30 mouse cellular contexts compared by ENCODE assay signal in the genomic region with DNA sequence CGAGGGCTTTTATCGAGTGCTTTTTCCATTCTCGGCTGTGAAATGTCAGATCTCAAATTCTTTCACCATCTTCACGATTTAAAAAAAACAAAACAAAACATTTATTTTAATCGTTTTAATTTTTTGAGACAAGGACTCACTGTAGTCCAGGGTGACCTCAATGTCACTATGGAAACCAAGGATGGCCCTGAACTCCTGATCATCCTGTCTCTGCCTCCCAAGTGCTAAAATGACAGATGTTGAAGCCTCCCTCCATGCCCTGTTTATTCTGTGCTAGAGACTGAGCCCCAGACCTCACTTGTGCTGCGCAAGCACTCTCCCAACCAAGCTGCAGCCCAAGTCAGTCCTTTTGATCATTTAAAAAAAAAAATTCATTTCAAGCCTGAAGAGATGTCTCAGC. TPM values are rescaled to one million over a fixed set of nuclear protein-coding genes. Genes with fewer than 3 reads are reported as not detected.
DNase-seq lines count a peak whose midpoint lies in the region; ATAC-seq and TF ChIP-seq lines count a peak whose summit lies in the region.
"Had no signal": no experiment of that assay in that cellular context is flagged by ENCODE, and none has a peak within 500 bp of the region (broad histone marks: within the 10 kb centered on the region; RNA-seq: fewer than 3 reads in every experiment).

No protein-coding gene starts in this region.

- DNase-seq in adrenal gland, adult 8-10 months: peak; percentile 51
- no peak for DNase-seq in adrenal gland, postnatal 4 days (ENCODE audit: low spot score in 2 of 2)
- DNase-seq in ES-E14 (ENCODE audit: low read depth, low spot score): no peak
- peak; percentile 55 for DNase-seq in adrenal gland, postnatal 14 days
- no peak for DNase-seq in forebrain, embryonic 14.5 days (ENCODE audit: low spot score)
- DNase-seq in urinary bladder, postnatal 4 days (ENCODE audit: low spot score in 2 of 2): no peak
- DNase-seq: cerebellum, adult 11-12 months; cerebellum, adult 8-10 months; cerebellum, postnatal 36 days; embryo, embryonic 11 days; gastrocnemius, adult 2 months; gastrocnemius, postnatal 14 days; heart, adult 18-20 months; heart, postnatal 10 days; heart, postnatal 36 days; kidney, adult 11 months; kidney, adult 8-10 months had no signal

- no peaks in the 10 kb centered on the region for H3K27me3 ChIP-seq in forebrain, embryonic 14.5 days (replicated peaks; ENCODE audit: control insufficient read depth, insufficient read depth, low read length)
- H3K27me3 ChIP-seq: embryonic facial prominence, embryonic 13.5 days; forebrain, embryonic 12.5 days; heart, embryonic 12.5 days; heart, embryonic 15.5 days; hindbrain, embryonic 13.5 days; intestine, embryonic 15.5 days had no signal

- no peaks in the 10 kb centered on the region for H3K9me3 ChIP-seq in ES-E14 (ENCODE audit: control insufficient read depth, insufficient read depth, low read depth, low read length)
- no peaks in the 10 kb centered on the region for H3K9me3 ChIP-seq in forebrain, embryonic 14.5 days (replicated peaks; ENCODE audit: control insufficient read depth, low read length)
- H3K9me3 ChIP-seq: embryonic facial prominence, embryonic 10.5 days; embryonic facial prominence, embryonic 13.5 days; forebrain, embryonic 12.5 days; heart, embryonic 12.5 days; heart, embryonic 15.5 days; hindbrain, embryonic 10.5 days; hindbrain, embryonic 13.5 days; intestine, embryonic 15.5 days had no signal

- no peak for ATAC-seq in forebrain, embryonic 14.5 days
- ATAC-seq: activated CD4-positive, CD25-positive, alpha-beta regulatory T cell, adult 4 months; CD4-positive, CD25-positive, alpha-beta regulatory T cell, adult 4 months; forebrain, embryonic 16.5 days; hindbrain, embryonic 16.5 days; intestine, embryonic 15.5 days had no signal

- in situ Hi-C loops in ES-E14 (cut with MboI; ENCODE audit: low sequenced_read_pairs in 2 of 2, unreplicated experiment in 2 of 2): no loop called here

- no peaks in the 10 kb centered on the region for H3K36me3 ChIP-seq in ES-E14 (ENCODE audit: control insufficient read depth, insufficient read depth, low read length, poor library complexity, severe bottlenecking)
- H3K36me3 ChIP-seq in forebrain, embryonic 14.5 days (ENCODE audit: control insufficient read depth, insufficient read depth, low read length): no peaks in the 10 kb centered on the region
- H3K36me3 ChIP-seq: embryonic facial prominence, embryonic 10.5 days; embryonic facial prominence, embryonic 13.5 days; forebrain, embryonic 12.5 days; heart, embryonic 12.5 days; heart, embryonic 15.5 days; hindbrain, embryonic 10.5 days; hindbrain, embryonic 13.5 days; intestine, embryonic 15.5 days had no signal

- no peak overlapping the region for H3K4me2 ChIP-seq in forebrain, embryonic 14.5 days (ENCODE audit: low read length)
- H3K4me2 ChIP-seq: embryonic facial prominence, embryonic 13.5 days; forebrain, embryonic 12.5 days; heart, embryonic 12.5 days; heart, embryonic 15.5 days; hindbrain, embryonic 13.5 days; intestine, embryonic 15.5 days had no signal

- 75% methylated on average over 6 of the region's 6 CpGs for WGBS in forebrain, embryonic 14.5 days

- H3K4me3 ChIP-seq in ES-E14 (ENCODE audit: insufficient read depth in 1 of 2, low read depth in 1 of 2, low read length in 2 of 2, poor library complexity in 1 of 2, severe bottlenecking in 1 of 2): no peak overlapping the region
- no peak overlapping the region for H3K4me3 ChIP-seq in forebrain, embryonic 14.5 days (ENCODE audit: low read depth, low read length)
- H3K4me3 ChIP-seq: embryonic facial prominence, embryonic 10.5 days; embryonic facial prominence, embryonic 13.5 days; erythroblast, embryonic 14.5 days; forebrain, embryonic 12.5 days; gastrocnemius, adult 2 months; heart, embryonic 12.5 days; heart, embryonic 15.5 days; hindbrain, embryonic 10.5 days; hindbrain, embryonic 13.5 days; intestine, embryonic 15.5 days had no signal

- H3K27ac ChIP-seq in ES-E14 (ENCODE audit: insufficient read depth, low read depth, low read length, poor library complexity, severe bottlenecking): peak overlapping the region; percentile 93
- no peak overlapping the region for H3K27ac ChIP-seq in forebrain, embryonic 14.5 days (ENCODE audit: low read depth, low read length)
- H3K27ac ChIP-seq: embryonic facial prominence, embryonic 10.5 days; embryonic facial prominence, embryonic 13.5 days; forebrain, embryonic 12.5 days; gastrocnemius, adult 2 months; heart, embryonic 15.5 days; hindbrain, embryonic 10.5 days; hindbrain, embryonic 13.5 days; intestine, embryonic 15.5 days had no signal

- peak overlapping the region; percentile 20; the same call in 1 of the 2 replicates for H3K9ac ChIP-seq in ES-E14 (ENCODE audit: insufficient read depth, low read depth, low read length, poor library complexity, severe bottlenecking)
- no peak overlapping the region for H3K9ac ChIP-seq in forebrain, embryonic 14.5 days (ENCODE audit: low read length)
- H3K9ac ChIP-seq: embryonic facial prominence, embryonic 13.5 days; forebrain, embryonic 12.5 days; heart, embryonic 12.5 days; heart, embryonic 15.5 days; hindbrain, embryonic 13.5 days; intestine, embryonic 15.5 days had no signal

- H3K4me1 ChIP-seq in ES-E14 (ENCODE audit: control insufficient read depth in 2 of 2, insufficient read depth in 2 of 2, low read length in 2 of 2, poor library complexity in 1 of 2): peaks cover 10 to 29% of the 10 kb centered on the region in 2 experiments
- no peaks in the 10 kb centered on the region for H3K4me1 ChIP-seq in forebrain, embryonic 14.5 days (ENCODE audit: control insufficient read depth, insufficient read depth, low read length)
- H3K4me1 ChIP-seq: embryonic facial prominence, embryonic 13.5 days; forebrain, embryonic 12.5 days; heart, embryonic 12.5 days; heart, embryonic 15.5 days; hindbrain, embryonic 13.5 days; intestine, embryonic 15.5 days had no signal

TF ChIP-seq in ES-E14, 5 proteins besides CTCF, POLR2A, EP300 and RAD21:
- TF ChIP-seq MAFK (IDR thresholded peaks at IDR 0.05; ENCODE audit: insufficient read depth, low read depth, low read length): no peak
- no peak for TF ChIP-seq ZNF384 (IDR thresholded peaks at IDR 0.05; ENCODE audit: low read depth, low read length)
- TF ChIP-seq HCFC1 (IDR thresholded peaks at IDR 0.05; ENCODE audit: borderline replicate concordance, insufficient read depth, low read length): 0 out of 2 replicates have a peak, but pooled peaks have one; percentile 10
TF ChIP-seq in ES-E14: peak in this region for 1.

RNA-seq across cellular contexts. Expression of a gene that starts 14.6 kb away (rescaled TPM):
- total RNA-seq in adrenal gland, adult 8-10 months (2022): 100 to 1,000 TPM; 134 to 141 (median 137) TPM
- 100 to 1,000 TPM; 120 to 133 TPM for total RNA-seq in adrenal gland, postnatal 4 days (2021)
- total RNA-seq in ES-E14 (2012; rRNA removed): 24.5 and 26.3 TPM in 2 replicates
- total RNA-seq in adrenal gland, postnatal 14 days (2021): 94.6 and 96.2 TPM in 2 replicates
- 57.4 and 69.6 TPM in 2 replicates for polyA plus RNA-seq in forebrain, embryonic 14.5 days (2014; fragmentation: Nextera tagmentation; extraction: Ambion mirVana)

Comparison
In these comparisons a context has a peak if more than half of its experiments do, and no peak if none do; other contexts are left out.
1. DNase-seq: peak in adrenal gland, adult 8-10 months (single experiment) and adrenal gland, postnatal 14 days (single experiment); none in adrenal gland, postnatal 4 days (0 of 2), ES-E14 (single experiment), forebrain, embryonic 14.5 days (single experiment) and urinary bladder, postnatal 4 days (0 of 2).